Mouse (Mus musculus) heart, postnatal 14 days (tissue): ENCODE data around the gene Anxa6. TPM values are rescaled to one million over a fixed set of nuclear protein-coding genes. Genes with fewer than 3 reads are reported as not detected.
"Not testable (repeated sequence)": the region's sequence is repeated elsewhere in the genome, so short reads cannot be mapped to it uniquely, and the experiment has no call there.

ENCODE experiments used
- DNase-seq, 2 experiments: peaks; one replicate each; pipeline ENCODE4 v3.0.0; 2021 to 2022
- intact Hi-C: fragments of 180-260 bp; cut with DNase I; formaldehyde crosslinking; loops from one replicate; pipeline ENCODE4 v1.15.1; 2025
- total RNA-seq, 2 experiments: library from RNA; stranded (reverse); gene quantifications; 2 replicates each; pipeline ENCODE4 v1.2.3; 2021

Gene Anxa6
- total RNA-seq, 2 experiments from 2014 or later: 252 to 259 TPM

GRCm38 (mm10) chr11:54972049-54972723, 61.1 kb downstream of the Anxa6 start:
- DNase-seq: no peak
- intact Hi-C loops: no loop called here

DNA sequence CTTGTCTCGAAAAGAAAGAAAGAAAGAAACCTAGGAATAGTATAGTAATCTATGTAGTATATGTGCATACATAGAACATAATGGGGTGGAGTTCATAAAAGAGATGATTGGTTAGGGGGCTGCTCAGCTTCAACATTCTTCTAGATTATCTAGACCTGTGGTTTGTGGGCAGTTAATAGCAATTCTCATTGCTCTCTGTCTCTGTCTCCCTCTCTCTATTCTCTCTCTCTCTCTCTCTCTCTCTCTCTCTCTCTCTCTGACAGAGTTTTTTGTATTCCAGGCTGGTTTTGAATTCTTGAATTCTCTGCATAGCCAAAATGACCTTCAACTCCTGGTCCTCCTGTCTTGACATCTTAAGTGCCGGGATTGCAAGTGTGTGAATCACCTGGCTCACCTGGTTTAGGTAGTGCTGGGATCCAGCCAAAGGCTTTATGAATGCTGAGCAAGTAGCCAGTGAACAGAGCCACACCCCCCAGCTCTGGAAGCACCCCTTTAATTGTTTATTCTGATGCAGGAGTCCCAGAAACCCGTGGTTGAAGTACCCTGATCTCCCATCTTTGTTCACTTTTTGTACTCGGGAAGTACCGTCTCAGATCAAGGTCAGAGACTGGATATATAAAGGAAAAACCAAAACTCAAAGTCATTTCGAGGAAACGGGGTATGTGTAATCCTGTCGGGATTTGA, 61.7 kb downstream of the Anxa6 start:
- intact Hi-C loops: no loop called here
- DNase-seq: no peak

DNA sequence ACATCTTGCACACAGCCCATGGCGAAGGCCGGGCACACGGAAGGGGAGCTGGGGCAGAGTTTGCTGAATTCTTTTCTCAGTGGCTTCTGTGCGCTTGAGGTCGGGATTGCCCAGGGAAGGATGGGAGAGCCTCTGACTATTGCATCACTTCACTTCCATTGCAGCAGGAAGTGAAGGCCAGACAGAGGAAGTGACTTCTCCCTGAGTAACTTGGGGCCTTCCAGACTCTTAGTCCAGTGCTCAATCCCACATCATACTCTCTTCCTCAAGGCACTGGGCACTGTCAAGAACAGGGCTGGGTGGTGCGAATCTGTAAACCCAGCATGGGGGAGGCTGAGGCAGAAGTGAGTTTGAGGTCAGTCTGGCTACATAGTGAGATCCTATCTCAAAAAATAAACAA, 68.0 kb downstream of the Anxa6 start:
- intact Hi-C loops: no loop called here
- no peak for DNase-seq

GRCm38 (mm10) chr11:54962810-54963209, 70.4 kb downstream of the Anxa6 start, which contains the start of gene Tnip1:
Gene Tnip1 (minus strand): TSS chr11:54962917.
- DNase-seq: peak in 1 of 2 experiments; percentile 38
- intact Hi-C loops: no loop called here

GRCm38 (mm10) chr11:54961921-54962320, 71.3 kb downstream of the Anxa6 start:
- intact Hi-C loops: no loop called here
- no peak for DNase-seq

DNA sequence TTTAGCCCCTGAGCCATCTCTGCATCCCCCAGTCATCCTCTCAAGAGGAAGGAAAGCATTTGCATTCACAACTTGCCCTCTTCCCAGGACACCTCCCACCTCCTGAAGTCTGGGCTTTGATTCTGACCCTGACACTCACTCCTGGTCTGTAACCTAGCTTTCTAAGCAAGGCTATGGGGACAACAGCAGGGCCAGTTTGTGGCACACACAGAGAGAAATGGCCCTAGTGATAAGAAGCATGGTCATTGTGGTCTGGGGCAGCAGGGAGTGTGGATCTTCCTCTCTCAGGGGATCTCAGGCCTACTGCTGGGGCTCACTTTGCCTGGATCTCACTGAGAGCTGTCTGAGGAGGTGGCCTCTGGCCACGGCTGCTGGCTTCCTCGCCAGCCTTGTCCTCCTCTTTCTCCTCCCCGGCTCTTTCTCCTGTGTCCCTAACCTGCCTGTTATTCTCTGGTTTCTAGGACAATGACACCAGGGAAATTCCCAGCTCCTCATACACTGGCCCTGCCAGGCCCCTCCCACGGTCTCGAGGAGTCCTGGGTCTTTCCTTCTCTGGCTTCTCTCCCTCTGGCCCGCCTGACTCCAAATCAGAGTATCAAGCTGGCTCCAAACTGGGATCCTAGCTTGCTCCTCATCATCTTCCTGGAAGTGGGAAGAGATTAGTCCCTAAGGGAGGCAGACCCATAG, 71.9 kb downstream of the Anxa6 start:
- intact Hi-C loops: no loop called here
- DNase-seq: no peak

DNA sequence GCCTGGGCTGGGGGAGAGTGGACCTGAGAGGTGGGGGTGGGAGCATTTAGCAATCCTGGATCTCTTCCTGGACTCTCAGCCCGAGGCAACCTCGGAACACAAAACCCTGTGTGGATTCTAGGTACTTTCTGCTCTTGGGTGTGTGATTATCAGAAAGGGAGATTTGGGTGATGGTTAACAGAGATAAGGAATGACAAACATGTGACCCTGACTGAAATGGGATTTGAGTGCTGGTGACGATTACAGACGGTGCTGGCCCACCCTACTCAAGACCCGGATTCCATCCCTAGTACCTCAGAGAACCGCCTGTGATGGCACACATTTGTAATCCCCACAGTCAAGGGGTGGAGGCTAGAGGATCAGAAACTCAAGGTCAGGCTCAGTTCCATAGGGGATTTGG, 73.0 kb downstream of the Anxa6 start:
- intact Hi-C loops: no loop called here
- DNase-seq: no peak

- intact Hi-C loops: no loop called here
- DNase-seq: no peak
Observed at GRCm38 (mm10) chr11:54958571-54959073, 74.6 kb downstream of the Anxa6 start.

DNA sequence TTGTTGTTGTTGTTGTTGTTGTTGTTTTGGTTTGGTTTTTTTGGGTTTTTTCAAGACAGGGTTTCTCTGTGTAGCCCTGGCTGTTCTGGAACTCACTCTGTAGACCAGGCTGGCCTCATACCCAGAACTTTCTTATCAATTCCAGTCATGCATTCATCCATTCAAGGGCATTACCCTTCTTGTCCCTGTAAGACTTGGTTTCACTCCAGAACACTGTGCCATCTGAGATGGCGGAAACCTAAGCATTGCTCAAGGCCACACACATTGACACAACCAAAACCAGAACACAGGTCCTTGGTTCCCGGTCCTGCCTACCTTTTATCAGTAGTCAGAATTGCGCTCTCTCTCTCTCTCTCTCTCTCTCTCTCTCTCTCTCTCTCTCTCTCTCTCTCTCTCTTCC, 75.5 kb downstream of the Anxa6 start:
- intact Hi-C loops, DNase-seq: not testable (repeated sequence)

GRCm38 (mm10) chr11:54956912-54957311, 76.3 kb downstream of the Anxa6 start:
- intact Hi-C loops: no loop called here
- DNase-seq: no peak

DNA sequence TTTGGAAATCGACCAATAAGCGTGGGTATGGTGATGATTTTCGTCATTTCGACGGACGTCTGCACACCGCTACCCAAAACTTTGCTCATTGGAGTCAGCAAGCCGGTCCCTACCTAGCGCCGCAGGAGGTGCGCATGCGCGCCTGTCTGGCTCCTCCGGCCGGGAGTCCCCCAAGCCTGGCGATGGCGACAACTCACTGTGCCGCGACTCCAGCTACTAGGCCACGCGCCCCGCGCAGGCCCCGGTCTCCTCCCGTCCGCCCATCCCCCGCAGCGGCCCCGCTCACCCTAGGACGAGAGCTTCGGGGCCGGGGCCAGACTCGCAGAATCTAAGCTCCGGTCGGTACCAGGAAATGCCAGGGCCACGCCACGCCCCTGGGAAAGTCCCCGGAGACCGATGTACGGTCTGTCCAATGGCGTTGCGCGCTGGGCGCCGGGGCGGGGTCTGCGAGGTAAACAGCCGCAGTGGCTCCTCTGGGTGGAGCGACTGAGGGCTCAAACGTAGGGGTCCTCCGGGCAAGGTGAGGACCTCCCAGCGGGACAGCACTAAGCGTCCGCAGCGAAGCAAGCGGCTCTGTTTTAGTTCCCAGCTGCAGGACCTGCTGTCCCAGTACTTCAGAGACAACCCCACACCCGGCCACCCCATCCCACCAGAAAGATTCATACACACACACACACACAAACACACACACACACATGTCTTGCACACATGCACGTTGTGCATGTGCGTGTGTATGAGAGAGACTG, 77.3 kb downstream of the Anxa6 start:
- DNase-seq: peak; percentile 98 to 99
- intact Hi-C loops: no loop called here

DNA sequence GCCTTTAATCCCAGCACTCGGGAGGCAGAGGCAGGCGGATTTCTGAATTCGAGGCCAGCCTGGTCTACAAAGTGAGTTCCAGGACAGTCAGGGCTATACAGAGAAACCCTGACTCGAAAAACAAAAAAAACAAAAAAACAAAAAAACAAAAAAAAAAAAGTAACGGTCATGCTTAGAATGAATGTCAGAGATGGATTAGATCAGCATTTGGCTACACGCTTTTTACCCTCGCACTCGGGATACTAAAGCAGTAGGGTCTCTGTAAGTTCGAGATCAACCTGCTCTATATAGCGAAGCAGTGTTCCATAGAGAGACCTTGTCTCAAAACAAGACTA, 77.9 kb downstream of the Anxa6 start:
- intact Hi-C loops, DNase-seq: not testable (repeated sequence)

DNA sequence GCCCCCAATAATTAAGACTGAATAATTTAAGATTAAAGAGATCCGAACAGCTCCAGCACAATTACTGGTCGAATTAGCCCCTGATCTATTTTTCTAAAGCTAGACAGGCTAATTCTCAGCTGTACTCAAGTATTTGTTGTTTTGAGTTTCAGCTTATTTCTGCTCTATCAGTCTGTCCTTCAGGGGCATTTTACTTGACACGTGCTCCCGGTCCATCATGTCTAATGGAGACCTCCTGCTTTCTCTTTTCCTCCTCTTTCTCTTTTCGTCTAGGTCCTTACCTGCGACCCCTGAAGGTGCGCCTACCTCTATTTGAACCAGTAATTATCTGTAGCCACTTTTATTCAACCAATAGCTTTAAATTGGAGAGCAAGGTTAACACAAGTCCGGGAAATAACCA, 78.5 kb downstream of the Anxa6 start:
- DNase-seq: no peak
- intact Hi-C loops: no loop called here

- intact Hi-C loops: no loop called here
- no peak for DNase-seq
Observed at GRCm38 (mm10) chr11:54953993-54954446, 79.2 kb downstream of the Anxa6 start.

DNA sequence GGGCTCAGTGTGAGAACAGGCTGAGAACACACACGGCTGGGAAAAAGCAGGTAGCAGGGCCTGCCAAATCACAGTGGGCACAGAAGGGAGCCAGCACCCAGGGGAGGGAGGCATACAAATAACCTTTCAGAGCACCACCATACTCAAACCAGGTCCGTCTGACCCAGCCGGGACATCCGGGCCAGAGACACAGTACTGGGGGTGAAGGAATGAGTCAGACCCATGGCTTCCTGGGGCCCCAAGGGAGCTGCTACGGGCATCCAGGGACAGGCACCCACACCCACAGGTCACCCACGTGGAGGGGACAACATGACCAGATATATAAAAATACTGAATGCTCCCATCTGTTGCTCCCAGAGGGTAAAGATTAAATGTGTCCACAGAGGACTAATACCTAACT, 80.6 kb downstream of the Anxa6 start:
- intact Hi-C loops: no loop called here
- DNase-seq: no peak

GRCm38 (mm10) chr11:54950684-54951083, 82.6 kb downstream of the Anxa6 start:
- DNase-seq: no peak
- intact Hi-C loops: no loop called here

GRCm38 (mm10) chr11:54949717-54950116, 83.5 kb downstream of the Anxa6 start:
- intact Hi-C loops: no loop called here
- no peak for DNase-seq

GRCm38 (mm10) chr11:54944702-54945101, 88.5 kb downstream of the Anxa6 start:
- intact Hi-C loops: no loop called here
- DNase-seq: no peak

GRCm38 (mm10) chr11:54940056-54940455, 93.2 kb downstream of the Anxa6 start:
- DNase-seq: no peak
- intact Hi-C loops: no loop called here

GRCm38 (mm10) chr11:54939501-54939900, 93.7 kb downstream of the Anxa6 start:
- intact Hi-C loops: no loop called here

GRCm38 (mm10) chr11:54936771-54937140, 96.5 kb downstream of the Anxa6 start:
- intact Hi-C loops: no loop called here
- DNase-seq: no peak

More at GRCm38 (mm10) chr11:54939501-54939900, 93.7 kb downstream of the Anxa6 start:
- DNase-seq: no peak
